Mouse (Mus musculus) thymus, postnatal 10 days (tissue): Measurements from ENCODE around the gene Slc24a1.

ENCODE experiments used
- DNase-seq, 2 experiments: peaks; one replicate each; pipeline ENCODE4 v3.0.0; 2021; ENCODE audit warnings: low spot score in 2 of 2

The Slc24a1 gene

GRCm38 (mm10) chr9:64937491-64937890, 13.9 kb downstream of the Slc24a1 start:
- no peak for DNase-seq

- peak; percentile 15 to 79 for DNase-seq
Measured at GRCm38 (mm10) chr9:64936508-64936907, 14.9 kb downstream of the Slc24a1 start.

GRCm38 (mm10) chr9:64934015-64934754, 17.2 kb downstream of the Slc24a1 start:
- DNase-seq, result no peak

DNA sequence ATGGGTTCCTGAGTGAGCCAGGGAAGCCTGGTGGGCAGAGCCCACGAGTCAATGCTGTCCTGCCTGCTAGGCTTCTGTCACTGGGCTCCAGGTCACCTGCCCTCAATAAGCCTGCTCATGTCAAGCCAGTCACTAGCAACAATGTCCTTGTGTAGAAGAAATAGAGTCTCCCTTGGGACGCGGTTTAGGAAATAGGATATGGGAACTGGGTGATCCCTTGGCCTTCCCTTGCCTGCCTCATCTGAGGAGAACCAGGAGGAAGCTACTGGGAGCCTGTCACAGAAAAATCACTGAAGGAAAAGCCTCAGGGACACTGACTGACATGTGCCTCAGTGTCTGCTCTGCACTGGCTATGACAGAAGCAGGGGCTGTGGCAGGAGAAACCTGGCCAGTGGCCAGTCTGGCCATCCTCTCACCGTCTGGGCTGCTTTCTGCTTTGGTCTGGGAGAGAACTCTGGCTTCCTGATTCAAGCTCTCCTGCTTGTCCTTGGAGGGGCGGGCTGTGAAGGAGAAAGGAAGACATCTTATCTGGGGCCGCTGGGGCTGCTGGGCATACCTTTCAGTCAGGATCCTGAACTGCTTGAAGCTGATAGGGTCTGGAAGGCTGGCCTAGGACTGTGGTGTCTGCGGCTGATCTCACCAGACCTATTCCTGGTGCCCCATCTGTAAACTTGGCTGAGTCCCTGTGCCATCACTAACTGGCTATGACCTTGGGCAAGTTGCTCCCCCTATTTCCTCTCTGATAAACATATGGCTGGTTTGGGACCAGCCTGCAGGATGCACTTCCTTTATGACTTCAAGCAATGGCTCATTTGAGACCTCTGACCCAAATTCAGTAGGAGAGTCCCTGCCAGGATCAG, 19.4 kb downstream of the Slc24a1 start:
- DNase-seq, result no peak

- DNase-seq, result no peak
Measured at GRCm38 (mm10) chr9:64930256-64930655, 21.2 kb downstream of the Slc24a1 start.

DNA sequence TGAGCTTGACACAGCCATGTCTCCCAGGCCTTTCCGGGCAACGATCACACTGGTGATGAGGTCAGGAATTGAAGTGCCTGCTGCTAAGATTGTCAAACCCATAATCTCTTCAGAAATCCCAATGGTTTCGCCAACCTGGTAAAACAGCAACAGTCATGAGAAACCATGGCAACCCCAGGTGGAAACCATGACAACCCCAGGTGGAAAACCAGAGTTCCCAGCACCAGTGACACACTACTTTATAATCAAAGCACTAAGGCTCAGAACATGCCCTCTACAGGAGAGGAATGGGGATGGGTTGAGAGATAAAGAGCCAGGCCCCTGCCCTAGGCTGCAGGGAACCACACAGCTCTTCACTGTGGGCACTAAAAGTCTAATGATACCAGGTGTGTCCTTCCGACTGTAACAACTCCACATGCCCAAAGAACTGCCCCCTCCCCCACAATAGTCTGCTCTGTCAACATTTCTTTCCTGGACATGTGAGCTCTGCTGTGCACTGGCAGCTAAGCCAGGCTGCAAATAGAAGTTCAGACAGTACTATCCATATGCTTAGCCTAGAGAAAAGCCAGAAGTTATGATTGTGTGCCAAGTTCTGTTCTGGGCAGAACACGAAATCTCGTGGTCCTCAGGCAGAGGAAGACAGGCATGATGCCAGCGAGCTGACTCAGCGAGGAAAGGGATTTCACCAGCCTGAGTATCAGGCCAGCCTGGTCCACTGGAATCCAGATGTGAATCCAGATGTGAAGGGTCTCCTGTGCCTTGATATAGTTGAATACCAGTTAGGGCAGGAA, 25.0 kb downstream of the Slc24a1 start:
- no peak for DNase-seq

- no peak for DNase-seq
Measured at GRCm38 (mm10) chr9:64925771-64926170, 25.6 kb downstream of the Slc24a1 start.

- DNase-seq, result peak; percentile 44 to 62
Measured at GRCm38 (mm10) chr9:64918560-64918959, 32.8 kb downstream of the Slc24a1 start.

- no peak for DNase-seq
Measured at GRCm38 (mm10) chr9:64914629-64915028, 36.8 kb downstream of the Slc24a1 start.

- no peak for DNase-seq
Measured at GRCm38 (mm10) chr9:64913973-64914372, 37.4 kb downstream of the Slc24a1 start.

- no peak for DNase-seq
Measured at GRCm38 (mm10) chr9:64913406-64913805, 38.0 kb downstream of the Slc24a1 start.

- DNase-seq, result no peak
Measured at GRCm38 (mm10) chr9:64907441-64907840, 44.0 kb downstream of the Slc24a1 start.

- no peak for DNase-seq
Measured at GRCm38 (mm10) chr9:64904917-64905640, 46.3 kb downstream of the Slc24a1 start.

DNA sequence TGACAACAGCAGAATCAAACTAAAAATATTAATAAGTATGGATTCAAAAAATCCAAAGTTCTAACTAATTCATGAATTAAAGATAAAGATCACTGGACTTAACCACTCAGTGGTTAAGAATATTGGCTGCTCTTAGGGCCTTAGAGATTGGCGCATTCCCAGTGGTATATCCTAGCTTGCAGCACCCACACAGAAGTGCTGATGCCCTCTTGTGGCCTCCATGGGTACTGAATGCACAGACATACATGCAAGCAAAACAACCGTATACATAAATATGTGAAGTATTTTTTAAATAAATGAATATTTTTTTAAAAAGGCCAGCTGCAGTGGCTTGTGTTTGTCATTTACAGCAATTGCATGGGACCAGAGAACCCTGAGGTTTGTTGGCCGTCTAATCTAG, 48.0 kb downstream of the Slc24a1 start:
- DNase-seq, result peak; percentile 57 to 76

- DNase-seq, result no peak
Measured at GRCm38 (mm10) chr9:64902866-64903265, 48.5 kb downstream of the Slc24a1 start.

DNA sequence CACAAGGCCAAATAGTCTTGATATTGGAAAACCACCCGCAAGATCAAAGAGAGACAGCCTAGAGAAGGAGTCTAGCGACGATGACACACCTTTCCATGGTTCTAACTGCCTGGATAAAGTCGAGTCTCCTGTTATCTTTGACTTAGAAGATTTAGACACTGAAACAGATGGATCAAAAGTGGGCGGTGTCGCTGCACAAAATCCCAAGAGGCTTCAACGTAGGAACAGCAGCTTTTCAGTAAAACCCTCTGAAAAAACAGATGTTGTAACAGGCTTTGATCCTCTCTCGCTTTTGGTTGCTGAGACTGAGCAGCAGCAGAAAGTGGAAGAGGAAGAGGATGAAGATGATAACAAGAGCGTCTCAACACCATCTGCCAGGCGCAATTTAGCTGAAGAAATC, 54.8 kb downstream of the Slc24a1 start:
- no peak for DNase-seq

- no peak for DNase-seq
Measured at GRCm38 (mm10) chr9:64886008-64886407, 65.4 kb downstream of the Slc24a1 start.
